Mouse (Mus musculus) liver, postnatal 0 days (tissue): ENCODE results near the gene Hoxa2.

ENCODE experiments used
- CTCF ChIP-seq: sonication (generic); IDR thresholded peaks from 2 replicates; pipeline ENCODE4 v1.5.1; 2016; ENCODE audit warnings: antibody characterized with exemption, low read depth
- EP300 ChIP-seq: IDR thresholded peaks from 2 replicates; pipeline ENCODE4 v1.6.1; 2016; ENCODE audit warnings: antibody characterized with exemption, low read depth, mild to moderate bottlenecking

GRCm38 (mm10) chr6:52139115-52139514 lies 25.5 kb downstream of the Hoxa2 start:
- TF ChIP-seq CTCF, result no peak
- no peak for TF ChIP-seq EP300
